Mouse (Mus musculus) forebrain, embryonic 11.5 days (tissue): Measurements from ENCODE around the gene Lgals3bp. TPM values are rescaled to one million over a fixed set of nuclear protein-coding genes. Genes with fewer than 3 reads are reported as not detected.
A peak's percentile ranks its signal among the peaks of the same experiment; 100 is the strongest.
"Not testable (repeated sequence)": the region's sequence is repeated elsewhere in the genome, so short reads cannot be mapped to it uniquely, and the experiment has no call there.

Experiments
- ATAC-seq: fragments of 200-750 bp; cut with Nextera tagmentation; replicated peaks from 2 replicates; pipeline ENCODE4 v1.8.0; 2017; ENCODE audit warnings: moderate TSS enrichment; ENCODE audit not compliant: low FRiP score
- DNase-seq: peaks from one replicate; pipeline ENCODE4 v3.0.0-alpha.2; 2017; ENCODE audit warnings: low spot score
- H3K27ac ChIP-seq: fragments of 300-500 bp; sonication (generic); 2 replicates; pipeline ENCODE4 v1.5.1; 2014; ENCODE audit warnings: low read depth, low read length
- H3K27me3 ChIP-seq: fragments of 300-500 bp; sonication (generic); 2 replicates; pipeline ENCODE4 v1.6.1; 2014; ENCODE audit warnings: mild to moderate bottlenecking, low read length, mixed read lengths; ENCODE audit not compliant: control insufficient read depth, insufficient read depth
- H3K36me3 ChIP-seq: fragments of 300-500 bp; sonication (generic); 2 replicates; pipeline ENCODE4 v1.6.1; 2014; ENCODE audit warnings: mild to moderate bottlenecking, low read length, moderate library complexity, mixed read lengths; ENCODE audit not compliant: control insufficient read depth, insufficient read depth
- H3K4me1 ChIP-seq: fragments of 300-500 bp; sonication (generic); replicated peaks from 2 replicates; pipeline ENCODE4 v1.6.1; 2014; ENCODE audit warnings: low read length, mixed read lengths; ENCODE audit not compliant: control insufficient read depth, insufficient read depth
- H3K4me2 ChIP-seq: fragments of 300-500 bp; sonication (generic); 2 replicates; pipeline ENCODE4 v1.6.1; 2014; ENCODE audit warnings: low read depth, mild to moderate bottlenecking, low read length, moderate library complexity, mixed read lengths; ENCODE audit not compliant: severe bottlenecking
- H3K4me3 ChIP-seq: fragments of 300-500 bp; sonication (generic); 2 replicates; pipeline ENCODE4 v1.5.1; 2014; ENCODE audit warnings: low read depth, low read length
- H3K9ac ChIP-seq: fragments of 300-500 bp; sonication (generic); 2 replicates; pipeline ENCODE4 v1.6.1; 2014; ENCODE audit warnings: low read length
- H3K9me3 ChIP-seq: fragments of 300-500 bp; sonication (generic); 2 replicates; pipeline ENCODE4 v1.6.1; 2016; ENCODE audit warnings: low read length, mixed read lengths; ENCODE audit not compliant: control insufficient read depth
- WGBS: fragments of 180-500 bp; shearing (Covaris S2); extraction: QIAGEN DNeasy Blood & Tissue Kit; methylation state at CpG from one replicate; pipeline ENCODE4 v1.1.7; 2014; 5-methylcytosine and 5-hydroxymethylcytosine counted together
- polyA plus RNA-seq: library from polyadenylated mRNA; unstranded; fragments of >200 nt; fragmentation: Nextera tagmentation; extraction: Ambion mirVana; gene quantifications from 2 replicates; pipeline ENCODE4 v1.2.1, GENCODE M21; 2014

The Lgals3bp gene
- polyA plus RNA-seq, 1 experiment from 2014 or later: 1.1 TPM

DNA sequence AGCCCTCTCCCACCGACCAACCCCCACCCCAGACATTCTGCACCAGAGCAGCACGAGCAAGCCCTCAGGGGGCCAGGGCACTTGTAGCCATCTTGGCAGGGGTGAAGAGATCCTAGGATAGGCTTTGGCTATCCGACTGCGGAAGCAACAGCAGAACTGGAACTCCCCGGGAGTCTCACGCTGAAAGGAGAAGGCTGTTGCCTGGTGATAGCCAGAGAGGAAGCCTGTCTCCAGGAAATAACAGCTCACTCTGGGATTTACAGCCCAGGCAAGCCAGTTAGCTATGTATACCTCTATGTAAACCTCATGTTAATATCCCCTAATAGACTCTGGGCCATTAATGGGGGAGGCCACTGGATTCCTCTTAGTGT lies 1.3 kb downstream of the Lgals3bp start:
- Histone ChIP-seq H3K27ac (no peak overlapping the region), H3K4me1 (no peaks in the 10 kb centered on the region), H3K27me3 (no peaks in the 10 kb centered on the region), H3K36me3 (no peaks in the 10 kb centered on the region; the same call in 1 of the 2 replicates), H3K9ac (no peak overlapping the region), H3K4me3 (no peak overlapping the region), H3K9me3 (no peaks in the 10 kb centered on the region), H3K4me2 (no peak overlapping the region)
- ATAC-seq (no peak), DNase-seq (no peak)
- WGBS: 56% methylated on average over 6 of the region's 6 CpGs

DNA sequence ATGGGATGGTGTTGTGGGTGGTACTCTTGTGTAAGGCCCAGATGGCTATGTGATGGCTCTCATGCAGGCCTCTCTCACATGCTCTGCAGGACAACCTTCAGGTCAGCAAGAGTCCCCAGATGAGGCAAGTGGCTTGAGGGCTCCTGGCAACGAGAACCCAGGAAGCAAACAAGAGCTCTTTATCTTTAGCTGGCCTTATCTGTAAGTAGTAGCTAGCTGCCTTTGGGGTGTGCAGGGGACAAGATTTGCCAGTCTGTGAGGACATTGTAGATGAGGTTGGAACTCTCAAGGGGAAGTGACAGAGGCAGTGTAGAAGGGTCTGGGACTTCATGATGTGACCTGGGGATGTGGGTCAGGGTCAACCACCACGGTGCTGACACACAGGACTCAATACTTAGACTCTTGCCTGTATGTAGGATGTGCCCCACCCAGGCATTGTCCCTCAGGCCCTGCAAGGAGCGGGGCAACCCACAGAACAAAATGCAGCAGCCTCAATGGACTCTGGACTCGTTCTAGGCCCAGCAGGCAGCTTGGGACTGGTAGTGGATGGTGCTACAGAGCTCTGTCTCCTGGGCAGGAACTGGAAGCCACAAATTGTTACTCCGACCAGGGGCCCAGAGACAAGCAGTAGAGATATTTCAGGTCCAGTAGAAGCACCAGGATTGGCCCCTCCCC lies 1.9 kb downstream of the Lgals3bp start:
- ATAC-seq (no peak), DNase-seq (no peak)
- Histone ChIP-seq H3K4me2 (no peak overlapping the region), H3K9me3 (no peaks in the 10 kb centered on the region), H3K36me3 (no peaks in the 10 kb centered on the region), H3K27me3 (no peaks in the 10 kb centered on the region), H3K4me3 (no peak overlapping the region), H3K27ac (no peak overlapping the region), H3K4me1 (no peaks in the 10 kb centered on the region; the same call in 1 of the 2 replicates), H3K9ac (no peak overlapping the region)
- 75% methylated on average over 5 of the region's 5 CpGs for WGBS

DNA sequence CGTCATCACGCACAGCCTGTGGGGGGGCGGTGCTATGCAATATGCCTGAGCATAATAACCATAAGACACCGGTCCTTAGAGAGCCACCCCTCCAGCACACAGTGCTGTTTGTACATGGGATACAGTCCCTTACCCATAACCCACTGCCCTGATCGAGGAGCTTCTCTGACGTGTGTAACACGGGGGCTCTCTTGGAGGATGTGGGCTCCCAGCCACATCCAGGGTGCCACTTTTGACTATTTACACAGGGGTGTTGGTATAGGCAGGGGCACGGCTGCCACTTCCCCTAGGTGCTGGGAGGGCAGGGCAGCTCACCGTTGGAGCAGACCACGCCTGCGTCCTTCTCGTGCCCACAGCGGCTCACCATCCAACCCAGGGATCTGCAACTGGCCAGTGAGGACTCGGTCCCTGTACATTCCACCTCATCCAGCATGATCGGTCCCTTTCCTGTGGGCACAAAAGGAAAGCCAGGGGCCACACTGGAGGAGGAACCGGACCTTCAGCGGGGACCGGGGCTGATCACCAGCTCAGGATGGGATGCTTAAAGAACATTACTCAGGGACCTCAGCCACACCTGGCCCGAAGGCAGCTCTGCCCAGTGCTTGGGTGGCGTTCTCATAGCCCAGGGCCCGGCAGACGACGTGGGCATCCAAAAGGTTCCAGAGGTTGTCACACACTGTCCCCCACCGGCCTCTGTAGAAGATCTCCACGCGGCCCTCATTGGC lies 3.9 kb downstream of the Lgals3bp start:
- Histone ChIP-seq H3K9me3 (no peaks in the 10 kb centered on the region), H3K4me2 (no peak overlapping the region), H3K27me3 (no peaks in the 10 kb centered on the region), H3K4me3 (no peak overlapping the region), H3K4me1 (no peaks in the 10 kb centered on the region; the same call in 1 of the 2 replicates), H3K27ac (no peak overlapping the region), H3K36me3 (no peaks in the 10 kb centered on the region), H3K9ac (no peak overlapping the region)
- 93% methylated on average over 26 of the region's 26 CpGs for WGBS
- no peak for ATAC-seq
- no peak for DNase-seq

DNA sequence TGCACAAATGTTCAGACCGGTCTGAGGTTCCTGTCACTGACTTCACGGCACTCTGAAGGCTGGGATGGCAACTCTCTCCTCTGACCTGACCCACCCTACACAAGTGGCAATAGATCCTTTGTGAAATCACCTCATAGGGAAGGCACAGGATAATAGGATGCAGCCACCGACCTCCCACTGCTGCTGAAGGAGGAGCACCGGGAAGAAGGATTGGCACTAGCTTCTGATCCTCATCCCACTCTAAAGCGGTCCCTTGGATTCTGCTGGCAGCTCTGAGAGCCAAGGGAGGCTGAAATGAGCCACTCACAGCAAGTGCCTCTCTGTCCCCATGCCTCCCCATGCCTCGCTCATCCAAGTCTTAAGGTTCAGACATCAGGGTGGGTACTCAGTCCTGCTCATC lies 7.4 kb downstream of the Lgals3bp start:
- Histone ChIP-seq H3K27ac (no peak overlapping the region), H3K9ac (no peak overlapping the region), H3K9me3 (no peaks in the 10 kb centered on the region), H3K4me3 (no peak overlapping the region), H3K4me1 (no peaks in the 10 kb centered on the region; the same call in 1 of the 2 replicates), H3K4me2 (no peak overlapping the region), H3K36me3 (no peaks in the 10 kb centered on the region), H3K27me3 (no peaks in the 10 kb centered on the region)
- DNase-seq: no peak
- whole genome bisulfite sequencing: 72% methylated on average over 6 of the region's 6 CpGs
- ATAC-seq: no peak

DNA sequence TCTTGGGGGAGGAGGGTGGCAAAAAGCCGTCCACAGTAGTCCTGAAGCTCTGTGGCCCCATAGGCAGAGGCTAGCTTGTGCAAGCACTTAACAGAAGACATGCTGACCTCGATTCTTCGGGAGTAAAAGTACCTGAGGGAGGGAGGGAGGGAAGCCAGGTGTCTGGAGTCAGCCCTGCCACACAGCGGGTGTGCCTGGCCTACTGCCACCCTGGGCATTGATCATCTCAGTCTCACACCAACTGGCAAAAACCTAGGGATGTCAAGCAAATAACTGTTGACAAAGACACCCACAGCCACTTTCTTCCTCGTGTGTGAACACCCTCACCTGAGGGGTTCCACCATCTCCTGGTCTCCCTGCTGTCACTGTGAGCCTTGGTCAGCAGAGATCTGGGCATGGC lies 7.9 kb downstream of the Lgals3bp start:
- H3K4me1 ChIP-seq: no peaks in the 10 kb centered on the region; the same call in 1 of the 2 replicates
- H3K9ac ChIP-seq: no peak overlapping the region
- H3K4me3 ChIP-seq: no peak overlapping the region
- no peak overlapping the region for H3K27ac ChIP-seq
- H3K36me3 ChIP-seq: no peaks in the 10 kb centered on the region
- no peak overlapping the region for H3K4me2 ChIP-seq
- WGBS: 80% methylated on average over 5 of the region's 5 CpGs
- H3K27me3 ChIP-seq: no peaks in the 10 kb centered on the region
- no peak for DNase-seq
- ATAC-seq: no peak
- H3K9me3 ChIP-seq: no peaks in the 10 kb centered on the region

DNA sequence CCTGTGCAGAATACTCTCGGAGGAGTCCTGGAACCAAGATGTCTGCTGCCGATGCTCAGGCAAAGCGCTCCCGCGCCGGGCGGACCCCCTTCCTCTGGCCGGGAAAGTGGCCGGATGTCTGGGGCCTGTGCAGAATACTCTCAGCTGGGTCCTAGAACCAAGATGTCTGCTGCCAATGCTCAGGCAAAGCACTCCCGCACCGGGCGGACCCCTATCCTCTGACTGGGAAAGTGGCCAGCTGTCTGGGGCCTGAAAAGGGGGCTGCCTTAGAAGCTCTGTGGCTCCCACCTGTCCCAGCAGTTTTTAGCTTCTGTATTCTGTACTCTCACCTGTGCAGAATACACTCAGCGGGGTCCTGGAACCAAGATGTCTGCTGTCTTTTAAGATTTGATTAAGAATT lies 14.1 kb downstream of the Lgals3bp start:
- not testable (repeated sequence) for ATAC-seq, H3K4me3 ChIP-seq, H3K27me3 ChIP-seq, H3K36me3 ChIP-seq, DNase-seq, H3K27ac ChIP-seq, H3K4me1 ChIP-seq, H3K4me2 ChIP-seq, H3K9me3 ChIP-seq, H3K9ac ChIP-seq
- WGBS: 93% methylated on average over 13 of the region's 13 CpGs

DNA sequence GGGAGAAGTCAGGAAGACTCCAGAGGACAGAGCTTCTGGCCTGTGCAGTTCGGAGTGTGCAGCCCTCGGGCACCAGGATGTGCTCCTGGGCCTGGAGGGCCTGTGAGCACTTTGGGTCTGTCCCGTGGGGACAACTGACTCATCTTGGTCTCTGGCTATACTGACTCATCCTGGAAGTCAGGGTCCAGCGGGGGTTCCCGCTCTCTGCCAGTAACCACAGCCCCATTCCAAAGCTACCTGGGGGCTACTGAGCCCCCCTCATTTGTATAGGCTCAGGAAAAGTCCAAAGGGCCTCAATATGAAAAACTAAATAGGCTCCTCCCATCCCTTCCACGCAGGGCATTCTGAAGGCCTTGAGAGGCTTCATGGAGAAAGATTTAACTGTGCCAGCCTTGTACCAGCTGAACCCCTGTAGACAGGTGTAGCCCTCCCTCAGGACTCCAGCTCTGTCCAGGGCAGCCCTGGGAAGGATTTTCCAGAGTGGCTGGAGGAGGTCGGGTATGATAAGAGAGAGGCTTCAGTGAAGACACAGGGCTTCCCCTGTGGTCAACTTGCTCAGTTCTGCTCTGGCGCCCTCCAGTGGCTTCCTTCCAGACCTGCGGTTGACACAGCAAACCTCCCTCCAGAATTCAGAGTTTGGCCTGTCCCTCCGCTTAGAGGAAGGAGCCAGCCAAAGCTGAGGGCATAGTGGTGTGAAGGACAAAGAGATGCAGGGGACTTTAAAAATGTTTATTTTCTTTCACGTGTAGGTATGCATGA lies 22.5 kb downstream of the Lgals3bp start:
- Histone ChIP-seq H3K4me3 (no peak overlapping the region), H3K4me1 (no peaks in the 10 kb centered on the region), H3K36me3 (no peaks in the 10 kb centered on the region), H3K4me2 (no peak overlapping the region), H3K27me3 (no peaks in the 10 kb centered on the region), H3K9me3 (no peaks in the 10 kb centered on the region), H3K9ac (peak overlapping the region; percentile 32; the same call in 1 of the 2 replicates), H3K27ac (no peak overlapping the region)
- ATAC-seq: no peak
- WGBS: 44% methylated on average over 11 of the region's 11 CpGs
- peak; percentile 87 for DNase-seq

DNA sequence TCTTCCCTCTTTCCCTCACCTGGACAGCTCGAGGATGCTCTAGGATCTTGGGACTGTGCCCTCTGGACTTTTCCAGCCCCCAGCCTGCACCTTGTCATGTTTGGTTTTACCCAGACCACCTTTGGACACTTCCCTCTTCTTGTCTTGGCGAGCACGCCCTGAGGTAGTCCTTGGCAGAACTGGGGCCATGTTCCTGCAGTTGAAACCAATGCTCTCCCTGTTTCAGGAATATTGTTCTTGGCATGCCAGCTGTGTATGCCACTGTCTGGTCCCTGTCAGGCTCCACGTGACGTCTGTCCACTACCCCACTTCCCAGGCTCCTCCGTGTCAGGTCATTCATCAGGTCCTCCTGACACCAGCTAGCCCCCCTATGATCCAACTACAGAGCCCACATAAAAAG lies 23.2 kb downstream of the Lgals3bp start:
- Histone ChIP-seq H3K4me2 (no peak overlapping the region), H3K9me3 (no peaks in the 10 kb centered on the region), H3K9ac (no peak overlapping the region), H3K36me3 (no peaks in the 10 kb centered on the region), H3K4me1 (no peaks in the 10 kb centered on the region), H3K27me3 (no peaks in the 10 kb centered on the region), H3K27ac (no peak overlapping the region), H3K4me3 (no peak overlapping the region)
- no peak for ATAC-seq
- no peak for DNase-seq
- 82% methylated on average over 6 of the region's 6 CpGs for WGBS
